Mouse (Mus musculus): ENCODE results near the gene Baz1b.

Baz1b gene

GRCm38 (mm10) chr5:135186621-135187348 lies at the start of gene Baz1b:
Gene Baz1b, plus strand, starts transcription at chr5:135187264.
- DNase-seq: peak; percentile 99

GRCm38 (mm10) chr5:135139881-135140280 lies 47.2 kb upstream of the Baz1b start:
- DNase-seq: no peak

- DNase-seq: no peak
These were observed 42.6 kb upstream of the Baz1b start for GRCm38 (mm10) chr5:135144469-135144868.

DNA sequence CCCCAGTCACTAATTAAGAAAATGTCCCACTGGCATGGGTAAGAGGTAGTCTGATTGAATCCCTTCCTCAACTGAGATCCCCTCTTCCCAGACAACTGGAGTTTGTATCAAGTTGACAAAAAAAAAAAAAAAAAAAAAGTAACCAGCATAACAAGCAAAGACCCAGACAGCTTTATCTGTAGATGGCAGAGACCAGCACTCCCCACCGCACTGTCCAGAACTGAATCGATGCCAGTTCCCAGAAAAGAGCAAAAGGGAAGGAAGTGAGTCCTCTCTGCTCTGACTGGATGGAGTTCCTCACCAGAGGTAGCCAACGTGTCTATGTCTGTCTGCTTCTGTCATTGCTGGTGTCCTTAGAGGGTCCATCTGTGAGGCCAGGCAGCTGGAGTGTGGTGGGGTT lies 41.5 kb upstream of the Baz1b start:
- no peak for DNase-seq

DNA sequence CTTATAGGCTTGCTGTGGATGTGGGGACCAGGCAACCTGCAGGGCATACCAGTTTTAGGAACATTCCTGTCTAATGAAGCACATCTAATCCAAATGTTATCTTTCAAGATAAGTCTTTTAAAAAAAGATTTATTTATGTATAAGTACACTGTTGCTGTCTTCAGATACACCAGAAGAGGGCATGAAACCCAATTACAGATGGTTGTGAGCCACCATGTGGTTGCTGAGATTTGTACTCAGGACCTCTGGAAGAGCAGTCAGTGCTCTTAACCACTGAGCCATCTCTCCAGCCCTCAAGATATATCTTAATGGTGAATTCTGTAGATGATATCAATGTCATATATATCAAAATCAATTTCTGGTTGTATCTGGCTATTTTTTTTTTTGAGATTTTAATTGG lies 41.1 kb upstream of the Baz1b start:
- no peak for DNase-seq

- no peak for DNase-seq
These were observed 38.4 kb upstream of the Baz1b start for GRCm38 (mm10) chr5:135148715-135149052.

GRCm38 (mm10) chr5:135149053-135149819 lies 37.8 kb upstream of the Baz1b start, which contains the start of gene Tbl2:
Gene Tbl2, plus strand, starts transcription at chr5:135149657.
- DNase-seq: peak; percentile 97

DNA sequence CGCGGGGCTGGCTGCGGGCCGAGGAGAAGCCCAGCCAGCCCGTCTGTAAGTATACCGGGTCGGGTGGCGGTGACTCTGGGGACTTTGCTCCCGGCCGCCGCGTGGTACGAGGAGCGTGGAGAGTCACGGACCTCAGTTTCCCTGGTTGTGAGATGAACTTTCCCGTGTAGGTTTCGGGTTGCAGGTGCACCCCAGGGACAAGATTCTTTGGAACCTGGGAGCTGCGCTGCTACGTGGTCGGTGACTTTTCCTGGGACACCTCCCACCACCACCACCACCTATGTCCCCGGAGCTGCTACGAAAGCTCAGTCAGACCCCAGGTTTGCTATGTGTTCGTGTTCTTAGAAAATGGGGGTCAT lies 37.3 kb upstream of the Baz1b start:
- DNase-seq: no peak

DNA sequence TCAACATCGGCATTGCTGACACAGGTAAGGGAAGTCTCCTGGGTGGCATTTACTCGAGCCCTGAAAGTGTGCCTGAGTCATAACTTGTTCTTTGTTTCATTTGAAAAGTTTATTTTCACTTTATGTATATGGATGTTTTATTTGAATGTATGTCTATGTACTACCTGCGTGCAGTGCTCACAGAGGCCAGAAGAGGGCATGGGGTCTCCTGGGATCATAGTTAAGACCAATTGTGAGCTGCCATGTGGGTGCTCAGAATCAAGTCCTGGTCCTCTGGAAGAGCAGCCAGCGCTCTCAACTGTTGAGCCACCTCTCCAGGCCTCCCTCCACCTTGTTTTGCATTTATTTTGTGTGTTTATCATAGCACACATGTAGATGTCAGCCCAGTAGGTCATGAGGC lies 30.6 kb upstream of the Baz1b start:
- DNase-seq: no peak

DNA sequence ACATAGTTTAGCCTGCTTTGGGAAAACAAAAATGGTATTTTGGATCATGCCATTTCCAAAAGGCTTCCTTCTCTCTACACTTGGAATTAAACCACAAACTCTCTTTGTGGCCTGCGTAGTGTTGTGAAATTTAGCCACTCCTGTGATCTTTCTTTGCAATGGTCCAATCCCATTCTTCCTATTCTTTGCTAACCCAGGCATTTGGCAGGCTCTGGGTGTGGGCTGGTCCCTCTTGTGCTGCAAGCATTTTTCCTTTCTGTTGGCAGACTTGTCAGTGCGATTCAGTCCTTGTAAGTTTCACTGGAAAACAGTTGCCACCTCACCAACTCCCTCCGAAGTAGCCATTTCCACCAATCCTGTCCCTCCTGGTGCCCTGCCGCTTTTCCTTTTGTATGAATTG lies 25.8 kb upstream of the Baz1b start:
- DNase-seq: no peak

GRCm38 (mm10) chr5:135161650-135162049 lies 25.4 kb upstream of the Baz1b start:
- no peak for DNase-seq

GRCm38 (mm10) chr5:135162361-135162760 lies 24.7 kb upstream of the Baz1b start:
- DNase-seq: no peak

- DNase-seq: no peak
These were observed 24.2 kb upstream of the Baz1b start for GRCm38 (mm10) chr5:135162821-135163220.

DNA sequence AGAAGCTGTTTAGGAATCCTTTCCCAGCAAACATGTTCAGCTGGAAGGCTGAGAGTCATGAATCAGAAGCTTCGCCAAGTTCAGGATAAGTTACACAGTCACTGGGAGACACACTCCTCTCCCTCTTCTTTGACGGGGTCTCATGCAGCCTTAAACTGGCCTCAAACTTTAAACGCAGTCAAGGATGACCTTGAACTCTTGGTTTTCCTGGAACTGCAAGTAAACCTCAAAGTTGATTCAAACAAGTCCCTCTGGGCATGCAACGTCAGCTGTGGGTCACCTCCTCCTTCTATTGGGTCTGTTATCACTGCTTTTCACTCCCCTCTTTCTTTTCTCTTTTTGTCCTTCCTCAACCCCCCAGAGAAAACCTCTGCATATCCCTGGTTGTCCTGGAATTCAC lies 20.2 kb upstream of the Baz1b start:
- no peak for DNase-seq

GRCm38 (mm10) chr5:135167469-135167868 lies 19.6 kb upstream of the Baz1b start:
- no peak for DNase-seq

GRCm38 (mm10) chr5:135168063-135169062 lies 18.7 kb upstream of the Baz1b start, which contains the start of gene Bcl7b:
Gene Bcl7b, plus strand, starts transcription at chr5:135168283.
- peak; percentile 95 for DNase-seq

DNA sequence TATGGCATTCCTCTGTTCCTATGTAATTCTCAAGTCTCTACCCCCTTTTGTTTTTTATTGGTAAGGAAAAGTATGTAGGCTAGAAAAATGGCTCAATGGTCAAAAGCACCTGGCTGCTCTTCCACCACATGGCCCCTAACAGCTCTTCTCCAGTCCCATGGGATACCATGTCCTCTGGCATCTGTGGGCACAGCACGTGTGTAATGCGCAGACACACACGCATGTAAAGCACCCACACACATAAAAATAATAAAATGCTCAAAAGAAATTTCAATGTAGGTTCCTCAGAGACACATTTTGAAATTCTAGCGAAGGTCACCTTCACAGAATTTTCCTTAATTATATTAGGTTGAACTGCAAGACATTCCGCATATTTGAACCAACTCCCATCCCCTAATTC lies 17.6 kb upstream of the Baz1b start:
- no peak for DNase-seq

- DNase-seq: no peak
These were observed 15.3 kb upstream of the Baz1b start for GRCm38 (mm10) chr5:135171688-135172220.

DNA sequence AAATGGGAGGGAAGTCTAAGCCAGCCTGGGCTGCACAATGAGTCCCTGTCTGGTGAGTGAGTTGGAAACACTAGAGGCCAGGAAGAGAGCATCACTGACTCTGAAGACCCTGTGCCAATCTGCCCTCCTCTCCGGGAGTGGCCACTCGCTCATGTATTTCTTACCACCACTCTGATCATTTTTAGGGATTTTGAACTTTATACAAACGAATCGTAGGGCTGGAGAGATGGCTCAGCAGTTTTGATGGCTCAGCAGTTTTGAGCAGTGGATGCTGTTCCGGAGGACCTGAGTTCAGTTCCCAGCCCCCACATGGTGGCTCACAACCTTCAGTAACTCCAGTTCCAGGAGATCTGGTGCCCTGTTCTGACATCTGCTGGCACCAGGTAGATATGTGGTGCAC lies 14.1 kb upstream of the Baz1b start:
- no peak for DNase-seq

DNA sequence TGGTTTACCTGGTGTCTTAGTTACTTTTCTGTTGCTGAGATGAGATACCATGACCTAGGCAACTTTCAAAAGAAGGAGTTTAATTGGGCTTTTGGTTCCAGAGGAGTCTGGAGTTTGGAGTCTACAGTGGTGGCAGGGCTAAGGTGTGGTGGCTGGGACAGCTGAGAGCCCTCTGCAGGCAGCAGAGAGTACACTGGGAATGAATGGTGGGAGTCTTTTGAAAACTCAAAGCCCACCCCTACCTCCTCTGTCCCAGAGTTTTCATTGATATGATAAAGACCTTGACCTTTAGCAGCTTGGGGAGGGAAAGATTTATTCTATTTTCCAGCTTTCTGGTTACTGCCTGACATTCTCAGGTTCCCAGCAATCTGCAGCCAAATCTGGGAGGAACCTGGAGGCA lies 12.0 kb upstream of the Baz1b start:
- DNase-seq: no peak

- DNase-seq: no peak
These were observed 8.5 kb upstream of the Baz1b start for GRCm38 (mm10) chr5:135178523-135178922.

DNA sequence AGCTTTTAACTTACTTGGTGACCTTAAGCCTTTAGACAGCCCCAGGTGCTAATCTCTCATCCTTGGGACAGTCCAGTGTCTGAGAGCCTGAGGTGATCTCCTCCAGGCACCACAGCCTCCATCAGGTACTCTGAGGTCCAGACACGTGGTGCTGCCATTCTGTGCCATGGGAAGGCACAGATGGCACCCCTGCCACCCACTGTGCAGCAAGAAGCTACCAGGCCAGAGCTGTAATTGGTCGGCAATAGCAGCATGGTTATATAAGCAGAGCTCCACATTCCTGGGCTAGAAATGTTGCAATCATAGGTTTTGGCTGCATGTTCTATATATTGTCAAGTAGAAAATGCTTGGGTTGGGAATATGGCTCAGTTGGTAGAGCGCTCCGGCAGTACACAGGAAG lies 8.1 kb upstream of the Baz1b start:
- DNase-seq: peak; percentile 93

DNA sequence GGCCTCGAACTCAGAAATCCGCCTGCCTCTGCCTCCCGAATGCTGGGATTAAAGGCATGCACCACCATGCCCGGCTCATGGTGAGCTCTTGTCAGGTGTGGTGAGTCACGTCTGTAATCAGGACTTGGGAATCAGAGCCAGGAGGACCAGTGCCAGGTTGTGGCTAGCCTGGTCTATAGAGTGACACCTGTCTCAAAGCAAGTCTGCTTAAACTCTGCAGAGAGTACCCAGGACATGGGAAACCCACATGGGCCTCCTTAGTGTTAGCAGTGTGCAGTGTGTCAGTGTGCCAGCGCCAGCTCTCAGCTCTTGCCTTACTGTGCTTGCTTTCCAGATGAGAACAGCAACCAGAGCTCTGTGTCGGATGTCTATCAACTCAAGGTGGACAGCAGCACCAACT lies 7.4 kb upstream of the Baz1b start:
- DNase-seq: peak; percentile 62
